In the genomic region with DNA sequence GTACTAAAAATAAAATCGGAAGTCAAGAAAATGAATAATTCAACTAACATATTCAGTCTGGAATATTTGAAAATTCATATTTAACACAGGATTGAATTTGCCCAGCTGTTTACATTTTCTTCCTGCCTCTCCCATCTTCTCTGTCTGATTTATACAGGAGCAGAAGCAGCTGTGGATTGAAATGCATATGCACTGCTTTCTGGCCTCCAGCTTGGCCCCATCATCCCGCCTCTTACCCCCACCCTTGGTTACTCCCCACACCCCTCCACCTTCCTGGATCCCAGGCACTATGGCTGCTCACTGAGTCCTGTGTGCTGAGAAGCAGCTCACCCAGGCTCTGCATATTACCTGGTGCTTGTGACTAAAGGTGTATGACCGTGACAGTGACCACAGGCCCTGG, we compare ENCODE assay signal across 23 mouse cellular contexts.
"Had no signal": no experiment of that assay in that cellular context is flagged by ENCODE, and none has a peak within 500 bp of the region (broad histone marks: within the 10 kb centered on the region; RNA-seq: fewer than 3 reads in every experiment).

No protein-coding gene starts in this region.

- H3K27me3 ChIP-seq: limb, embryonic 13.5 days; liver, embryonic 15.5 days; lung, embryonic 15.5 days; neural tube, embryonic 13.5 days had no signal

- H3K4me3 ChIP-seq: layer of hippocampus, adult 2 months; limb, embryonic 10.5 days; limb, embryonic 13.5 days; liver, embryonic 12.5 days; liver, embryonic 15.5 days; lung, embryonic 15.5 days; megakaryocyte, embryonic 14.5 days; myocyte; neural tube, embryonic 13.5 days had no signal

- H3K9me3 ChIP-seq: limb, embryonic 10.5 days; limb, embryonic 13.5 days; liver, embryonic 12.5 days; liver, embryonic 15.5 days; lung, embryonic 15.5 days; neural tube, embryonic 13.5 days had no signal

- H3K27ac ChIP-seq: kidney, postnatal 0 days; layer of hippocampus, adult 2 months; limb, embryonic 10.5 days; limb, embryonic 13.5 days; liver, embryonic 12.5 days; liver, embryonic 15.5 days; lung, embryonic 15.5 days; neural tube, embryonic 13.5 days had no signal

- H3K36me3 ChIP-seq: limb, embryonic 10.5 days; limb, embryonic 13.5 days; liver, embryonic 12.5 days; liver, embryonic 15.5 days; lung, embryonic 15.5 days; neural tube, embryonic 13.5 days had no signal

- H3K4me1 ChIP-seq: limb, embryonic 10.5 days; limb, embryonic 13.5 days; liver, embryonic 12.5 days; liver, embryonic 15.5 days; lung, embryonic 15.5 days; megakaryocyte, embryonic 14.5 days; neural tube, embryonic 13.5 days had no signal

- H3K4me2 ChIP-seq: limb, embryonic 13.5 days; liver, embryonic 12.5 days; liver, embryonic 15.5 days; lung, embryonic 15.5 days; midbrain, embryonic 11.5 days; neural tube, embryonic 13.5 days had no signal

- ATAC-seq: liver, embryonic 12.5 days had no signal

- DNase-seq: kidney, adult 2 months; kidney, postnatal 25 days; layer of hippocampus, adult 9-11 months; liver; lung, adult 18-20 months; lung, postnatal 10 days; lung, postnatal 36 days; retina, postnatal 1 day; right cerebral cortex, postnatal 25 days; spleen, adult 18-20 months; thymus, adult 18-20 months; thymus, postnatal 36 days had no signal

- H3K9ac ChIP-seq: limb, embryonic 13.5 days; liver, embryonic 12.5 days; liver, embryonic 15.5 days; lung, embryonic 15.5 days; neural tube, embryonic 13.5 days had no signal
